Mouse (Mus musculus): ENCODE measurements at regions not wholly inside any gene's neighbourhood (a gene's known extent, or its start where the extent isn't known, plus 50 kb on each side); places are given as distances from the start of the nearest gene placed in this dataset.

DNA sequence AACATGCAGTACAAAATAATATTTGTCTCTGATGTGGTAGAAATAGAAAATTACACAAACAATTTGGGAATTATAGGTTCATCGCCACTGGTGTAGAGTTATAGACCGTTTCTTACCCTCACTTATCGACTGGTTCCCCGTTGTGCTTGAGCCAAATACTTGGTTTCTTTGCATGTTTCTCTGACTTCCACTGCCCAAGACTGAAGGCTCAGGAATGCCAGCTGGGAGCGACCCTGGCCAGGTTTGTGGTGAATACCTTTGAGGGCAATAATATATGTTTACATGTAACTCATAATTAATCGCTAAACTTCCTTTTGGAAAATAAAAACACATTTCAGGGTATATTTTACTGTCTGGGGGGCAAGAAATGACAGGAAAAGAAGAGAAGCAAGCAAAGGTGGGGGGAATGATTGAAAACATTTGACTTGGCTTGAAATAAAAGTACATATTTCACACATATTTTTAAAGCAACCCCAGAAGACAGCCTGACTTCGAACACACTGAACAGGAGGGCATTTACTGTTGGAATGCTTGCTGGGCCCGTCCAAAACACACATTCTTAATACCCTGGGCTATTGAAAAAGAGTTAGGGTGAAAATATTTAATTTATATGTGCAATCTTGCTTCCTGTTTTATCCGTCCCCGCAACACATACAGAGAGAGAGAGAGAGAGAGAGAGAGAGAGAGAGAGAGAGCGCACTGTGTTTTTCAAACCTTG is 75.3 kb upstream of the Ccn2 start:
- DNase-seq = no peak

DNA sequence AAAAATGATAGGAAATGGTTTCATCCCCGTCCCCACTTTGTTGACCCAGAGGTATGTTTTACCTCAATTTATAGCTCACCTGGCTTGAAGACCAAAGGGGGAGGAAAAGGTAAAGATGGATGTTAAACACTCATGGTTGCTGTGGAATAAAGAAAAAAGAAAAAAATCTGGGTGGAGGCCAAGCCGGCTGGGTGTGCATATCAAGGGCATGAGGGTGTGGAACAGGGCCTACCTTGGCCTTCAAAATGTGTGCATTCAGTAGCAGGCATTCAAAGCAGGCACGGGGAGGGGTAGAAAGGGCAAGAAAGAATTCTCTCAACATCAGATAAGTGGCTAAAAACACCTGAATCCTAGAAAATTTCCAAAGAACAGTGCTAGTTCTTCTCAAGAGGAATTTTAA is 74.7 kb upstream of the Ccn2 start:
- no peak for DNase-seq

DNA sequence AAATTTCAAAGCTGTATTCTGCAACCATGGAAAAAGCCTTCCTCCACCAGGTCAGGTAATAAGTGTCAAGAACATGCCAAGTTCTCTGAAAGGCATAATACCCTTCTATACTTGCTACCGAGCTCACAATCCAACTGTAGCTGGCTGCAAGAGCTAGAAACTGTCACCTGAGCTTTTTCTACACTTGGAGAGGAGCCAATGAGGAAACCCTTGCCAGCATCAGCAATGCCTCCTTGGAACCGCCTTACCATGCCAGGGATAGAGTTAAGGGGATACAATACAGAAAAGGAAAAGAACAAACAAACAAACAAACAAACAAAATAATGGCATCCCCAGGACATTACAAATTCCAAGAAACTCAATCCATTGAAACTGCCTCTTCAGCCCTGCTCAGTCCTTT is 62.5 kb upstream of the Ccn2 start:
- DNase-seq = peak; percentile 4 to 14

DNA sequence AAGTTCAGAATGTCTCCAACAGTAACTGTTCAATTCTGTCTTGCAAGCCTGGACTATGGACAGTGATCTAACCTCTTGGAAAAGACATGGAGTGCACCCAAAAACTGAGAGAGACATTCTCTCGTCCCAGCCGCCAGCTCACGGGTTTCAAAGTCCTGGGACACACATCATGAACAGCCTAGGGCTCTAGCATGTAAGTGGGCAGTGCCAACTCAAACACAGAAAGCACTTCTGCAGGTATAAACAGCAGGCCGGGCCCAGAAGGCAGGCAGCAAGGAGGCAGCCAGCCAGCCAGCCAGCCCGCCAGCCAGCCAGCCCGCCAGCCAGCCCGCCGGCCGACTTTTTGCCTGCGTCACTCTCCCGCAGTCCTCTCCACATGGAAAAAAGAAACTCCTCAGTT is 60.3 kb upstream of the Ccn2 start:
- DNase-seq = peak; percentile 68 to 75

DNA sequence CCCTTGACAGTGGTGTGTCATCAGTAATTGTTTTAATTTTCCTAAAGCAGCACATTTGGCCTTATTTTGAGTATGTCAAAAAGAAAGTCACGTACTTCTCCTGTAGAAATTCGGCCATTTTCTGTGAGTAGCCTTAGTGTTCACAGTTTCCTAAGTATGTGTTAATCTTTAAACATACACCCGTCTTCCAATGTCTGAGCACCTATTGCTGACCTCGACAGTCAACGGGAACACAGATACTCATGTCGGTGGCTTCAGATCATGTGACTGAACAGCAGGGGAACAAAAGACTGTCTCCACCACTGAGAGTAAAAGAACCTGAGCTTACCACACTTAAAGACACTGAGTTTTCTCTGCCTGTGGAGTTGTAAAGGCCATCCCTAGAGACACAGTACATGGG is 59.8 kb upstream of the Ccn2 start:
- DNase-seq = no peak

DNA sequence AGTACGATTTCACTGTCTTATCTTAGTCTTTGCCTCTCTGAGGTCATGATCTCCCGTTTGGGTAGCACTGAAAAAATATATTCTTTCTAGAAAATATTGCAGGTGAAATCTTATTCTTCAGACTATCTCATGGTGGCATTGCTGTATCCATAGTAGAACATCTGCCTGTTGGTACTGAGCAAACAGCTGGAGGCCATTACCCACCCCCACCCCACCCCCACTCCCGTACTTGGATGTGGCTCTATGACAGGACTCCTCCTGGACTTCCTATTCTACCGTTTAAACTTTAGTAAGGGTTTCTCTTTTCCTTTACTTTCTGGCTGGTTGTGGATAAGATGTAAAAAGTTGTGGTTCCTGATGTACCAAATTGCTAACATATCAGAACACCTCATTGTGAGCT is 53.3 kb upstream of the Ccn2 start:
- DNase-seq = no peak

All from kidney, adult 8-10 months (tissue).